Mouse (Mus musculus) forebrain, embryonic 15.5 days (tissue): ENCODE results near the gene Dynlt1c. TPM values are rescaled to one million over a fixed set of nuclear protein-coding genes. Genes with fewer than 3 reads are reported as not detected.
"Not testable (repeated sequence)": the region's sequence is repeated elsewhere in the genome, so short reads cannot be mapped to it uniquely, and the experiment has no call there.

Experiments used
- ATAC-seq: fragments of 200-750 bp; cut with Nextera tagmentation; replicated peaks from 2 replicates; pipeline ENCODE4 v1.8.0; 2017; ENCODE audit warnings: mild to moderate bottlenecking, moderate TSS enrichment, moderate library complexity
- H3K27ac ChIP-seq: fragments of 300-500 bp; sonication (generic); replicated peaks from 2 replicates; pipeline ENCODE4 v1.5.1; 2015; ENCODE audit warnings: mild to moderate bottlenecking, inconsistent platforms
- H3K27me3 ChIP-seq: fragments of 300-500 bp; sonication (generic); 2 replicates; pipeline ENCODE4 v1.6.1; 2015; ENCODE audit warnings: inconsistent platforms
- H3K36me3 ChIP-seq: fragments of 300-500 bp; sonication (generic); 2 replicates; pipeline ENCODE4 v1.6.1; 2015; ENCODE audit warnings: mild to moderate bottlenecking, inconsistent platforms
- H3K4me1 ChIP-seq: fragments of 300-500 bp; sonication (generic); 2 replicates; pipeline ENCODE4 v1.6.1; 2015; ENCODE audit warnings: inconsistent platforms
- H3K4me2 ChIP-seq: fragments of 300-500 bp; sonication (generic); replicated peaks from 2 replicates; pipeline ENCODE4 v1.6.1; 2015; ENCODE audit warnings: mild to moderate bottlenecking, inconsistent platforms
- H3K4me3 ChIP-seq: fragments of 300-500 bp; sonication (generic); 2 replicates; pipeline ENCODE4 v1.5.1; 2015; ENCODE audit warnings: mild to moderate bottlenecking, inconsistent platforms
- H3K9ac ChIP-seq: fragments of 300-500 bp; sonication (generic); replicated peaks from 2 replicates; pipeline ENCODE4 v1.6.1; 2015; ENCODE audit warnings: mild to moderate bottlenecking, inconsistent platforms
- H3K9me3 ChIP-seq: fragments of 300-500 bp; sonication (generic); 2 replicates; pipeline ENCODE4 v1.6.1; 2016; ENCODE audit warnings: inconsistent platforms
- WGBS: fragments of 180-500 bp; shearing (Covaris S2); methylation state at CpG from one replicate; pipeline ENCODE4 v1.1.7; 2015; ENCODE audit warnings: mixed read lengths; 5-methylcytosine and 5-hydroxymethylcytosine counted together
- polyA plus RNA-seq: library from polyadenylated mRNA; unstranded; fragments of >200 nt; fragmentation: Nextera tagmentation; extraction: Ambion mirVana; gene quantifications from 2 replicates; pipeline ENCODE4 v1.2.1, GENCODE M21; 2015

Gene Dynlt1c
- polyA plus RNA-seq, 1 experiment from 2014 or later = 59.5 TPM

- not testable (repeated sequence) for H3K4me1 ChIP-seq, H3K36me3 ChIP-seq
- WGBS = 91% methylated on average over 11 of the region's 12 CpGs
Observed at GRCm38 (mm10) chr17:6621976-6622375, 20.5 kb downstream of the Dynlt1c start.

GRCm38 (mm10) chr17:6624926-6625558 lies 23.6 kb downstream of the Dynlt1c start:
- H3K9ac ChIP-seq, H3K4me2 ChIP-seq, ATAC-seq, H3K9me3 ChIP-seq, H3K4me1 ChIP-seq, H3K36me3 ChIP-seq, H3K4me3 ChIP-seq, H3K27ac ChIP-seq, H3K27me3 ChIP-seq: not testable (repeated sequence)
- 62% methylated on average over 1 of the region's 6 CpGs for WGBS

More at GRCm38 (mm10) chr17:6621976-6622375, 20.5 kb downstream of the Dynlt1c start:
- not testable (repeated sequence) for ATAC-seq, H3K27me3 ChIP-seq, H3K9ac ChIP-seq, H3K27ac ChIP-seq, H3K4me3 ChIP-seq, H3K4me2 ChIP-seq, H3K9me3 ChIP-seq

- not testable (repeated sequence) for H3K27me3 ChIP-seq, ATAC-seq, H3K4me3 ChIP-seq, H3K9me3 ChIP-seq, H3K36me3 ChIP-seq, H3K4me1 ChIP-seq, H3K27ac ChIP-seq, H3K4me2 ChIP-seq, H3K9ac ChIP-seq
- WGBS = 86% methylated on average over 4 of the region's 4 CpGs
Observed at GRCm38 (mm10) chr17:6630398-6630797, 28.9 kb downstream of the Dynlt1c start.

- H3K9me3 ChIP-seq, ATAC-seq, H3K27ac ChIP-seq, H3K27me3 ChIP-seq, H3K36me3 ChIP-seq, H3K4me3 ChIP-seq, H3K4me2 ChIP-seq, H3K4me1 ChIP-seq, H3K9ac ChIP-seq: not testable (repeated sequence)
- 82% methylated on average over 6 of the region's 6 CpGs for WGBS
Observed at GRCm38 (mm10) chr17:6632850-6633249, 31.4 kb downstream of the Dynlt1c start.

- not testable (repeated sequence) for H3K4me2 ChIP-seq, H3K9ac ChIP-seq, H3K4me3 ChIP-seq, H3K4me1 ChIP-seq, H3K27ac ChIP-seq, H3K9me3 ChIP-seq, H3K36me3 ChIP-seq, H3K27me3 ChIP-seq, ATAC-seq
- 85% methylated on average over 1 of the region's 4 CpGs for WGBS
Observed at GRCm38 (mm10) chr17:6635781-6636180, 34.3 kb downstream of the Dynlt1c start.

- Histone ChIP-seq H3K9me3 (no peaks in the 10 kb centered on the region), H3K27me3 (no peaks in the 10 kb centered on the region), H3K36me3 (no peaks in the 10 kb centered on the region), H3K27ac (no peak overlapping the region), H3K4me3 (no peak overlapping the region), H3K4me2 (no peak overlapping the region), H3K4me1 (no peaks in the 10 kb centered on the region), H3K9ac (no peak overlapping the region)
- WGBS = 91% methylated on average over 5 of the region's 5 CpGs
- ATAC-seq = no peak
Observed at GRCm38 (mm10) chr17:6636861-6637260, 35.4 kb downstream of the Dynlt1c start.

- H3K27me3 ChIP-seq, H3K9me3 ChIP-seq, ATAC-seq, H3K9ac ChIP-seq, H3K4me1 ChIP-seq, H3K4me2 ChIP-seq, H3K36me3 ChIP-seq, H3K4me3 ChIP-seq, H3K27ac ChIP-seq: not testable (repeated sequence)
- WGBS = 99% methylated on average over 3 of the region's 4 CpGs
Observed at GRCm38 (mm10) chr17:6637434-6637833, 36.0 kb downstream of the Dynlt1c start.

GRCm38 (mm10) chr17:6638444-6638843 lies 37.0 kb downstream of the Dynlt1c start:
- not testable (repeated sequence) for H3K27ac ChIP-seq, H3K4me3 ChIP-seq, H3K27me3 ChIP-seq, H3K9me3 ChIP-seq, H3K36me3 ChIP-seq, H3K4me1 ChIP-seq, ATAC-seq, H3K9ac ChIP-seq, H3K4me2 ChIP-seq
- 85% methylated on average over 8 of the region's 8 CpGs for WGBS

- H3K27me3 ChIP-seq, H3K27ac ChIP-seq, H3K4me3 ChIP-seq, ATAC-seq, H3K36me3 ChIP-seq, H3K9ac ChIP-seq, H3K4me1 ChIP-seq, H3K4me2 ChIP-seq, H3K9me3 ChIP-seq: not testable (repeated sequence)
- WGBS = 95% methylated on average over 16 of the region's 21 CpGs
Observed at GRCm38 (mm10) chr17:6639486-6639885, 38.0 kb downstream of the Dynlt1c start.

- 89% methylated on average over 10 of the region's 10 CpGs for WGBS
- not testable (repeated sequence) for ATAC-seq, H3K36me3 ChIP-seq, H3K4me2 ChIP-seq, H3K27me3 ChIP-seq, H3K4me3 ChIP-seq, H3K27ac ChIP-seq, H3K9me3 ChIP-seq, H3K9ac ChIP-seq, H3K4me1 ChIP-seq
Observed at GRCm38 (mm10) chr17:6640044-6640637, 38.7 kb downstream of the Dynlt1c start.

- H3K4me2 ChIP-seq, H3K4me1 ChIP-seq, H3K36me3 ChIP-seq, H3K27me3 ChIP-seq, H3K27ac ChIP-seq, H3K4me3 ChIP-seq, ATAC-seq, H3K9ac ChIP-seq, H3K9me3 ChIP-seq: not testable (repeated sequence)
- WGBS = 88% methylated on average over 14 of the region's 14 CpGs
Observed at GRCm38 (mm10) chr17:6640771-6641429, 39.4 kb downstream of the Dynlt1c start.

- ATAC-seq, H3K27me3 ChIP-seq, H3K9ac ChIP-seq, H3K4me3 ChIP-seq, H3K4me2 ChIP-seq, H3K36me3 ChIP-seq, H3K9me3 ChIP-seq, H3K4me1 ChIP-seq, H3K27ac ChIP-seq: not testable (repeated sequence)
- 92% methylated on average over 9 of the region's 9 CpGs for WGBS
Observed at GRCm38 (mm10) chr17:6644210-6644609, 42.7 kb downstream of the Dynlt1c start.
